Mouse (Mus musculus) kidney, adult 2 months (tissue): ENCODE data around the gene Fabp3. TPM values are rescaled to one million over a fixed set of nuclear protein-coding genes. Genes with fewer than 3 reads are reported as not detected.

Source experiments
- DNase-seq: peaks from one replicate; pipeline ENCODE4 v3.0.0; 2021
- H3K27ac ChIP-seq: fragments of 200-500 bp; 2 replicates; pipeline ENCODE4 v1.5.1; 2012; ENCODE audit warnings: low read depth, low read length, control low read depth, inconsistent platforms; ENCODE audit not compliant: insufficient read depth
- H3K27me3 ChIP-seq: fragments of 200-500 bp; replicated peaks from 2 replicates; pipeline ENCODE4 v1.6.1; 2012; ENCODE audit warnings: mild to moderate bottlenecking, moderate library complexity, low read length, inconsistent platforms; ENCODE audit not compliant: control insufficient read depth, insufficient read depth
- H3K36me3 ChIP-seq: fragments of 200-500 bp; 2 replicates; pipeline ENCODE4 v1.6.1; 2012; ENCODE audit warnings: mild to moderate bottlenecking, moderate library complexity, low read length, inconsistent platforms; ENCODE audit not compliant: control insufficient read depth, insufficient read depth
- H3K4me1 ChIP-seq: fragments of 200-500 bp; 2 replicates; pipeline ENCODE4 v1.6.1; 2011; ENCODE audit warnings: low read length; ENCODE audit not compliant: control insufficient read depth, insufficient read depth
- H3K4me3 ChIP-seq: fragments of 200-500 bp; 2 replicates; pipeline ENCODE4 v1.5.1; 2011; ENCODE audit warnings: mild to moderate bottlenecking, low read depth, low read length, control low read depth; ENCODE audit not compliant: insufficient read depth
- CTCF ChIP-seq: fragments of 200-500 bp; conservative IDR thresholded peaks from 2 replicates; pipeline ENCODE4 v1.5.1; 2011; ENCODE audit warnings: low read depth, mild to moderate bottlenecking, control low read depth, low read length, moderate library complexity, mixed read lengths; ENCODE audit not compliant: insufficient read depth, insufficient read length
- POLR2A ChIP-seq: fragments of 200-500 bp; IDR thresholded peaks from one replicate; pipeline ENCODE4 v1.6.1; 2011; ENCODE audit warnings: low read depth, low read length, control low read depth
- WGBS: fragments of 180-500 bp; shearing (Covaris S2); methylation state at CpG from one replicate; pipeline ENCODE4 v1.1.7; 2018; 5-methylcytosine and 5-hydroxymethylcytosine counted together
- polyA plus RNA-seq: library from polyadenylated mRNA; depleted of rRNA; stranded (reverse); fragments of >200 nt; gene quantifications from 2 replicates; pipeline ENCODE4 v1.2.3, GENCODE M21; 2012; rRNA removed

The Fabp3 gene
- 235 and 321 TPM in 2 replicates for polyA plus RNA-seq

GRCm38 (mm10) chr4:130308231-130309081 is at the start of gene Fabp3, which contains the start of gene Gm10570:
Fabp3 (plus strand) TSS chr4:130308595.
Gm10570 (minus strand) TSS chr4:130308674.
- WGBS = 3% methylated on average over 52 of the region's 52 CpGs
- Histone ChIP-seq H3K27me3 (no peaks in the 10 kb centered on the region), H3K27ac (peak within 1 kb of the TSS; percentile 100), H3K36me3 (no peaks in the 10 kb centered on the region), H3K4me1 (peaks cover 18% of the 10 kb centered on the region; the same call in 1 of the 2 replicates), H3K4me3 (peak within 1 kb of the TSS; percentile 61)
- no peak for TF ChIP-seq CTCF
- TF ChIP-seq POLR2A = peak; percentile 58
- DNase-seq = peak; percentile 70

- no peak overlapping the region for H3K4me3 ChIP-seq
- peak; percentile 42; the same call in 1 of the 2 replicates for TF ChIP-seq CTCF
- TF ChIP-seq POLR2A = no peak
- H3K36me3 ChIP-seq = no peaks in the 10 kb centered on the region
- DNase-seq = peak; percentile 19
- H3K4me1 ChIP-seq = no peaks in the 10 kb centered on the region
- H3K27ac ChIP-seq = no peak overlapping the region
- 42% methylated on average over 5 of the region's 5 CpGs for WGBS
- H3K27me3 ChIP-seq = no peaks in the 10 kb centered on the region
Measured at GRCm38 (mm10) chr4:130260406-130260805, 48.0 kb upstream of the Fabp3 start.

- Histone ChIP-seq H3K36me3 (no peaks in the 10 kb centered on the region), H3K4me1 (peaks cover 12% of the 10 kb centered on the region), H3K4me3 (no peak overlapping the region), H3K27me3 (no peaks in the 10 kb centered on the region), H3K27ac (no peak overlapping the region)
- DNase-seq = no peak
- TF ChIP-seq CTCF = no peak
- no peak for TF ChIP-seq POLR2A
- WGBS = 31% methylated on average over 11 of the region's 11 CpGs
Measured at GRCm38 (mm10) chr4:130264131-130264530, 44.3 kb upstream of the Fabp3 start.

- no peak overlapping the region for H3K27ac ChIP-seq
- DNase-seq = peak; percentile 58
- no peaks in the 10 kb centered on the region for H3K27me3 ChIP-seq
- WGBS = 21% methylated on average over 24 of the region's 24 CpGs
- peaks cover 12% of the 10 kb centered on the region for H3K4me1 ChIP-seq
- H3K4me3 ChIP-seq = no peak overlapping the region
- TF ChIP-seq CTCF (peak; percentile 80), POLR2A (no peak)
- H3K36me3 ChIP-seq = no peaks in the 10 kb centered on the region
Measured at GRCm38 (mm10) chr4:130264698-130265349, 43.6 kb upstream of the Fabp3 start.

- H3K27ac ChIP-seq = no peak overlapping the region
- TF ChIP-seq CTCF (no peak), POLR2A (no peak)
- WGBS = 47% methylated on average over 9 of the region's 9 CpGs
- H3K27me3 ChIP-seq = no peaks in the 10 kb centered on the region
- DNase-seq = peak; percentile 15
- no peaks in the 10 kb centered on the region for H3K36me3 ChIP-seq
- H3K4me3 ChIP-seq = no peak overlapping the region
- H3K4me1 ChIP-seq = peaks cover 12% of the 10 kb centered on the region
Measured at GRCm38 (mm10) chr4:130266601-130267000, 41.8 kb upstream of the Fabp3 start.

- H3K27me3 ChIP-seq = no peaks in the 10 kb centered on the region
- no peaks in the 10 kb centered on the region for H3K36me3 ChIP-seq
- H3K4me1 ChIP-seq = peaks cover 12% of the 10 kb centered on the region
- 52% methylated on average over 7 of the region's 7 CpGs for WGBS
- TF ChIP-seq POLR2A = no peak
- 0 out of 2 replicates have a peak, but pooled peaks have one; percentile 7 for TF ChIP-seq CTCF
- peak; percentile 90 for DNase-seq
- H3K4me3 ChIP-seq = no peak overlapping the region
- H3K27ac ChIP-seq = no peak overlapping the region; the same call in 1 of the 2 replicates
Measured at GRCm38 (mm10) chr4:130267069-130267468, 41.3 kb upstream of the Fabp3 start.

GRCm38 (mm10) chr4:130268736-130269135 is 39.7 kb upstream of the Fabp3 start:
- H3K4me3 ChIP-seq = no peak overlapping the region
- no peak overlapping the region for H3K27ac ChIP-seq
- H3K4me1 ChIP-seq = peaks cover 12% of the 10 kb centered on the region
- 85% methylated on average over 10 of the region's 10 CpGs for WGBS
- no peak for DNase-seq
- H3K36me3 ChIP-seq = no peaks in the 10 kb centered on the region
- TF ChIP-seq CTCF = no peak
- no peak for TF ChIP-seq POLR2A
- no peaks in the 10 kb centered on the region for H3K27me3 ChIP-seq
